Mouse (Mus musculus) liver, postnatal 0 days (tissue): ENCODE measurements at regions not wholly inside any gene's neighbourhood (a gene's known extent, or its start where the extent isn't known, plus 50 kb on each side); places are given as distances from the start of the nearest gene placed in this dataset.
"Not testable (repeated sequence)": the region's sequence is repeated elsewhere in the genome, so short reads cannot be mapped to it uniquely, and the experiment has no call there.

Source experiments
- ATAC-seq: fragments of 200-750 bp; cut with Nextera tagmentation; 2 replicates; pipeline ENCODE4 v1.8.0; 2017; ENCODE audit warnings: mild to moderate bottlenecking, moderate library complexity
- DNase-seq: peaks from one replicate; pipeline ENCODE4 v3.0.0-alpha.2; 2016
- H3K27ac ChIP-seq: fragments of 300-500 bp; sonication (generic); 2 replicates; pipeline ENCODE4 v1.5.1; 2014; ENCODE audit warnings: antibody characterized with exemption, moderate library complexity, mild to moderate bottlenecking, low read depth
- H3K27me3 ChIP-seq: fragments of 300-500 bp; sonication (generic); 2 replicates; pipeline ENCODE4 v1.6.1; 2014; ENCODE audit warnings: low read length, control low read depth, mixed read lengths; ENCODE audit not compliant: insufficient read depth
- H3K36me3 ChIP-seq: fragments of 300-500 bp; sonication (generic); replicated peaks from 2 replicates; pipeline ENCODE4 v1.6.1; 2014; ENCODE audit warnings: mild to moderate bottlenecking, control low read depth, low read length, moderate library complexity, mixed read lengths; ENCODE audit not compliant: insufficient read depth
- H3K4me1 ChIP-seq: fragments of 300-500 bp; sonication (generic); 2 replicates; pipeline ENCODE4 v1.6.1; 2014; ENCODE audit warnings: antibody characterized with exemption, mild to moderate bottlenecking, control low read depth; ENCODE audit not compliant: insufficient read depth
- H3K4me2 ChIP-seq: fragments of 300-500 bp; sonication (generic); 2 replicates; pipeline ENCODE4 v1.6.1; 2014; ENCODE audit warnings: low read depth, mild to moderate bottlenecking, low read length, moderate library complexity, mixed read lengths
- H3K4me3 ChIP-seq: fragments of 300-500 bp; sonication (generic); 2 replicates; pipeline ENCODE4 v1.5.1; 2014; ENCODE audit warnings: low read depth, low read length
- H3K9ac ChIP-seq: fragments of 300-500 bp; sonication (generic); replicated peaks from 2 replicates; pipeline ENCODE4 v1.6.1; 2014; ENCODE audit warnings: mild to moderate bottlenecking, moderate library complexity
- H3K9me3 ChIP-seq: fragments of 300-500 bp; sonication (generic); 2 replicates; pipeline ENCODE4 v1.6.1; 2016; ENCODE audit warnings: mild to moderate bottlenecking, control low read depth, low read length, mixed read lengths
- CTCF ChIP-seq: sonication (generic); IDR thresholded peaks from 2 replicates; pipeline ENCODE4 v1.5.1; 2016; ENCODE audit warnings: antibody characterized with exemption, low read depth
- EP300 ChIP-seq: IDR thresholded peaks from 2 replicates; pipeline ENCODE4 v1.6.1; 2016; ENCODE audit warnings: antibody characterized with exemption, low read depth, mild to moderate bottlenecking
- WGBS: fragments of 180-500 bp; shearing (Covaris S2); extraction: QIAGEN DNeasy Blood & Tissue Kit; methylation state at CpG from one replicate; pipeline ENCODE4 v1.1.7; 2014; ENCODE audit not compliant: insufficient replicate concordance; 5-methylcytosine and 5-hydroxymethylcytosine counted together

DNA sequence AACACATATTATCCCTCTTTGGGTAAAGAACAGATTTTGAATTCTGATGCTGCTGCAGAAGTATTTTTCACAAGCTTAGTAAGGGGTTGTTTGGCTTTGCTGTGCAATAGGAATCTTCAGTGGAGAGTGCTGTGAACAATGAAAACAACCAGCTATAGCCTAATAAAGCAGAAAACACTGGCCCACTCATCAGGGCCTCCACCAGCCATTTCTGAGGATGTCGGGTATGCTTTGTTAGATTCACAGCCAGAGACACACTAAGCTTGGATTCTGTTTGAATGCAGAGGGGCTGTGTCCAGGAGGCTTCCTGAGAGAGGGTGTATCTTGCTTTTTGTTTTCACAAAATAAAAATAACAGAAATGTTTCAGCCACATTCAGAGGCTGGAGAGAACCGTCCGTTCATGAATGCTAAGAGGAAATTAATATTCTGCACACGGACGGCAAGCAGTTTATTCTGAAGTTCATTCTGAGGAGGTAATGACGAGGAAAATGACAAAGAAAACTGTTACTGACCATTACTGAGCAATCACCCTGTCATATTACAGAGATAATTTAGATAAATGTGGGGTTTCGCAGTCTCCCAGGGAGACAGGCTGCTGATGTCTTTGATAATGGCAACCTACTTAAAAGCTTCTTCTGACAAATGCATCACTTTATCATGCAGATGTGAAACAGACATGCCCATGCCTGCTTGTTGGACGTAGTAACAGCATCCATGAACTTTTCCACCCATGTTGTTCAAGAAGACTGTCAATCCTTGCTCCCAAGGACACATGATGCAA is 198.1 kb upstream of the Myo3a start:
- no peaks in the 10 kb centered on the region for H3K9me3 ChIP-seq
- no peak for TF ChIP-seq EP300
- TF ChIP-seq CTCF: no peak
- no peaks in the 10 kb centered on the region for H3K4me1 ChIP-seq
- no peaks in the 10 kb centered on the region for H3K36me3 ChIP-seq
- ATAC-seq (no peak), DNase-seq (no peak)
- WGBS: 70% methylated on average over 8 of the region's 8 CpGs
- no peak overlapping the region for H3K4me2 ChIP-seq
- no peak overlapping the region for H3K9ac ChIP-seq
- H3K4me3 ChIP-seq: no peak overlapping the region
- H3K27ac ChIP-seq: no peak overlapping the region
- no peaks in the 10 kb centered on the region for H3K27me3 ChIP-seq

DNA sequence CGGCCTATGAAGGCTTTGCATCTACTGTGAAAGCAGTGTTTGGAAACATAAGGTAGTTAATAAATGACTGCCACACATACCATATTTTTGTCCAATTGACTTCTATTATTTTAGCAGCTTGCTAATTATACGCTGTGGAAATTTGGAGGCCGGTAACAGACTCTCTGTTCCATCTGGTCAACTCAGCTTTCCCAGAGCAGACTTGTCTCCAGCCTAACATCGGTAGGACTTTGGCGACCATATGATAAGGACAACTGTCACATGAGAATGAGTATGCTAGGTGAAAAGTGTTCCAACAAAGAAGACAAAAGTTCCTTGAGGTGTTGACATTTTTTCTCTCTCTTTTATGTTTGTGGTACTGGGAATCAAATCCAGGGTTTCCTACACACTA is 197.5 kb upstream of the Myo3a start:
- H3K9ac ChIP-seq: no peak overlapping the region
- H3K27me3 ChIP-seq: no peaks in the 10 kb centered on the region
- ATAC-seq (no peak), DNase-seq (no peak)
- no peak for TF ChIP-seq CTCF
- no peak for TF ChIP-seq EP300
- H3K27ac ChIP-seq: no peak overlapping the region
- no peak overlapping the region for H3K4me2 ChIP-seq
- H3K4me3 ChIP-seq: no peak overlapping the region
- H3K36me3 ChIP-seq: no peaks in the 10 kb centered on the region
- H3K9me3 ChIP-seq: no peaks in the 10 kb centered on the region
- WGBS: 79% methylated on average over 5 of the region's 5 CpGs
- H3K4me1 ChIP-seq: no peaks in the 10 kb centered on the region

DNA sequence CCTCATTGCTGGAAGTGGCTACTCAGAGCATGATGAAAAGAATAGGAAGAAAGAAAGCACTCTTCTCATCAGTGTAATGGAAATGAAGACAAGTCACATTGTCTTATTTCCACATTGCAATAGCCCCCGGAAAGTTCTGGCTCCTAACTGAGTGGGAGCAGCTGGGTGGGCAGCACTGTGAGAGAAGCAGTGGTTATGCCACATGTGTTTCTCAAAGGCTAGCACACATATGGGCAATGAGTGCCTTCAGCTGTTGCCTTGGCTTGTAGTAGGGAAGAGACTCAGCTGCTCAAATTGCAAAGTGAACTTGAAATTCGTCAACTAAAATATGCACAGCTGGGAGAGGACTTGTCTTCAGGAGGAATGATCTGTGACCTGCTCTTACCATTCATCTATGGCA is 190.5 kb upstream of the Myo3a start:
- Histone ChIP-seq H3K9me3 (no peaks in the 10 kb centered on the region), H3K27ac (no peak overlapping the region), H3K36me3 (no peaks in the 10 kb centered on the region), H3K9ac (no peak overlapping the region), H3K4me1 (no peaks in the 10 kb centered on the region), H3K4me3 (no peak overlapping the region), H3K4me2 (no peak overlapping the region), H3K27me3 (no peaks in the 10 kb centered on the region)
- ATAC-seq: no peak
- DNase-seq: no peak
- no peak for TF ChIP-seq EP300
- no peak for TF ChIP-seq CTCF
- 65% methylated on average over 2 of the region's 2 CpGs for WGBS

DNA sequence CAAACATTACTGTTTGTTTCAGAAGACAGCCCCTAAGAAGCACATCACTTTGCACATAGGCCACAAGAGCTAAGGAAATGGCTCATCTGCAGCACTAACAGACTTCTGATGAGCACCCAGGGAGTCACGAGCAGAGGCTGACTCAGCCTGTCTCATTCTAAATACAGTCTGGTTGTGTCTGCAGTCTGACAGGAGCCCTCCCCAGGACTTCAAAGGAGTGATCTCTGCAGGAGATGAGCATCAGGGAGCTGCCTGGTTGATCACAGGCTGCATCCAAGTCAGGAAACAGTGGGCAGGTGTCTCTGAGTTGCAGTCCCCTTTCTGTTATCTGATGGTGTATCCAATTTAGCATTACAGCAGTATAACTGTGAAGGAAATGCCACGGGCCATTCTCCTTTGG is 188.5 kb upstream of the Myo3a start:
- no peak overlapping the region for H3K9ac ChIP-seq
- H3K27ac ChIP-seq: no peak overlapping the region
- H3K9me3 ChIP-seq: no peaks in the 10 kb centered on the region
- ATAC-seq (no peak), DNase-seq (no peak)
- H3K4me3 ChIP-seq: no peak overlapping the region
- no peaks in the 10 kb centered on the region for H3K36me3 ChIP-seq
- WGBS: 44% methylated on average over 2 of the region's 2 CpGs
- H3K4me2 ChIP-seq: no peak overlapping the region
- no peaks in the 10 kb centered on the region for H3K4me1 ChIP-seq
- TF ChIP-seq CTCF (no peak), EP300 (no peak)
- H3K27me3 ChIP-seq: no peaks in the 10 kb centered on the region

DNA sequence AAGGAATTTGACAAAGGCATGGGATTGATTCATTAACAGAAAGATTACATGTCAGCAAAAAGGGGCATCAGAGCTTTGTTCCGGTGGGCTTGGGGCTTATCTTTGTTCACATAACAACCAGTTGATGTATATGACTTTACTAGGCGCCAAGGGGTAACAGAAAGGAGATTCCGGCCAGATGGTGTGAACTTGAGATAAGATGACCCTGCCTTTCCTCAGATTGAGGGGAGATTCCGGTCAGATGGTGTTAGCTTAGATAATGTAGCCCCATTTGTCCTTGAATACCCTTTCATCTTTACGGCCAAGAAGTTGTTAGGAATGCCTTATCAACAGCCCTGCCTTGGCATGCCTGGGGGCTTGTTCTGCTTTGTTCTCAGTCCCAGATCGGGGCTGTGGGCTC is 183.4 kb upstream of the Myo3a start:
- not testable (repeated sequence) for H3K9me3 ChIP-seq, ATAC-seq, H3K27me3 ChIP-seq, H3K4me2 ChIP-seq, H3K9ac ChIP-seq, H3K36me3 ChIP-seq, H3K4me1 ChIP-seq, H3K27ac ChIP-seq, DNase-seq, H3K4me3 ChIP-seq
- 53% methylated on average over 6 of the region's 6 CpGs for WGBS

DNA sequence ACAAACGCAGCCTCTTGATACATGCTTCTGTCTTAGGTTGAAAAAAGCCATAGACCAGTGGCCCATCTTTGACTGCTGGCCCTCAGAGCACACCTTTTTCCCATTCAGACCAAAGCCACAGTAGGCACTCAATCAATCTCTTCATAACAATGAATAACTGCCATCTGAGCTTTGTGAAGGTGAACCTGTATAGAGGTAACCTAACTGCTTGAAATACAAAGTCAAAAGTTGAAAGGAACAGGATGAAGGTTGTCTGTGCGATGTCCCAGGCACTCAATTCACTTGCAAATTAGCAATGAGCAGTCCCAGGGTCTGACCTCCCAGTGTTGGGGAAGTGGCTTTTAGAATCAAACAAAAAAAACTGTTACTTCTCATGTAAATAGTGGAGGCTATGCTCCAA is 182.4 kb upstream of the Myo3a start:
- Histone ChIP-seq H3K4me3 (no peak overlapping the region), H3K36me3 (no peaks in the 10 kb centered on the region), H3K9ac (no peak overlapping the region), H3K27me3 (no peaks in the 10 kb centered on the region), H3K27ac (no peak overlapping the region), H3K4me1 (no peaks in the 10 kb centered on the region), H3K4me2 (no peak overlapping the region), H3K9me3 (no peaks in the 10 kb centered on the region)
- TF ChIP-seq EP300 (no peak), CTCF (no peak)
- ATAC-seq (no peak), DNase-seq (no peak)
- WGBS: 63% methylated on average over 2 of the region's 2 CpGs

DNA sequence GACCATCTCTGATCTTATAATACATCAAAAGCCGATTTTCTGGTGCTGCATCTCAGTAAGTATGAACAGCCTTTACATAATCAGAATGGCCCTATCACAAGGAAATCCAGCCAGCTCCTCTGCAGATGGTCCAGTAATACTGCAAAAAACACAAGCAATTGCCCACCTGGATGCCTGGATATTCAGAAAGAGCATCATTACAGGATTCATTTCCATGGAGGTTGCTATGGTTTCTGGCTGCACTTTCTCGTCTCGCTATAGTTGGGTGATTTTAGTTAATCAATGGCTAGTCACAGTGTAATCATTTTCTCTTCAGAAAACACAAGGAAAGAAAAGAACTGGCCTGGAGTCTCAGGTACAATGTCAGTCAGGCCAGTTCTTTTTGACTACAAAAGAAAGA is 179.8 kb upstream of the Myo3a start:
- ATAC-seq: no peak
- H3K27ac ChIP-seq: no peak overlapping the region
- H3K4me2 ChIP-seq: no peak overlapping the region
- H3K4me1 ChIP-seq: no peaks in the 10 kb centered on the region
- no peak overlapping the region for H3K4me3 ChIP-seq
- WGBS: 78% methylated on average over 3 of the region's 3 CpGs
- no peak overlapping the region for H3K9ac ChIP-seq
- no peak for DNase-seq
- no peaks in the 10 kb centered on the region for H3K9me3 ChIP-seq
- no peaks in the 10 kb centered on the region for H3K27me3 ChIP-seq
- H3K36me3 ChIP-seq: no peaks in the 10 kb centered on the region
- no peak for TF ChIP-seq CTCF
- no peak for TF ChIP-seq EP300
